Mouse (Mus musculus): ENCODE results near the gene Lama5.

DNA sequence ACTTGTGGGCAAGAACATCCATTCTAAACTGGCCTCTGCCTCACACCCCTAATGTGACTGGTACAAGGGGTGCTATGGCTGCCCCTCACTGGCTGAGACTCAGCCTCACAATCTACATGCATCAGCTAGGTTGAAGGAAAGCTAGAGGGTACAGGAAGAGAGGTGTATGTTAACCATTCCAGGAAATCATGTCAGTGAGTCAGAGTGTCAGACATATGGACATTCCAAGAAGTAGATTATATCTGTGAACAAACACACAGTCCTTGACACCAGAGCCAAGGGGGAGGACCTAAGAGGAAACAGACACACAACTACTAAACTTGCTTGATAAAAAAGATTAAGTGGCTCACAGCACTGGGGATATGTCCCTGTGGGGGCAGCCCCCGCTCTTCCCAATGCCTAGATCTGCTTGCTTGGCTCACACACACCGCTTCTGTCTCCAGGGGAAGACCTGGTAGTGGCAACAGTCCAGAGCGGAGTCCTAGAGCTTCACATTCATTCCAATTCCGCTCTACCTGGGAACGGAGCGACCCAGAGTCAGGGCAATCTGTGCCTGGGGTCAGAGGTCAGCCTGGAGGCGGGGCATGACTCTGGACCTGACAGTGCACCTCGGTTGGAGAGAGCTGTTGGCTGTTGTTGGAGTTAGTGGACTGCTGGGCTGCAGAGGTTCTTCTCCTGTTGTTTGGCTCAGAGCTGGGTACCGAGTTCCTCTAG, 23.4 kb upstream of the Lama5 start:
- TF ChIP-seq EP300 (IDR thresholded peaks at IDR 0.05) (peak; percentile 81), CTCF (IDR thresholded peaks at IDR 0.05) (no peak)
